Mouse (Mus musculus): ENCODE measurements around the gene Ptgfrn. TPM values are rescaled to one million over a fixed set of nuclear protein-coding genes. Genes with fewer than 3 reads are reported as not detected.

Gene Ptgfrn
- polyA plus RNA-seq, 1 experiment from 2014 or later: 10.0 TPM

DNA sequence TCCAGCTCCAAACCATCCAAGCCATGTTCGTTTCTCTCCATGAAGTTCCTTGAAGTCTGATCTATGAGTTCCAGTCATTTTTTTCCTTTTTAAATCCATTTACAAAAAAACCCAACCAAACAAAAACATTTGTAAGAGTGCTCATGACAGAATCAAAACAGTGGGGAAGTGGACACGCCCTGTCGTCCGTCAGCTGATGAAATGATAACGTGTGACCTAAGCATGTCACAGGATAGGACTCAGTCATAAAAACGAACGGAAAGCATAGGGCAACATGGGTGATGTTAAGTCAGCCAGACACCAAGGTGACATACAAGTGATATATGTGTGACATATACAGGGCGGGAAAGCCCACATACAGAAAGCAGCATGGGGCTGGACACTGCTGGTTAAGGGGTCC lies 54.9 kb downstream of the Ptgfrn start:
- no peaks in the 10 kb centered on the region for H3K9me3 ChIP-seq (ENCODE audit: control insufficient read depth, low read length)
- H3K27ac ChIP-seq (replicated peaks in 1 of 2; ENCODE audit: control insufficient read depth in 1 of 2, insufficient read depth in 1 of 2, low read depth in 2 of 2, low read length in 2 of 2): no peak overlapping the region
- H3K9ac ChIP-seq (ENCODE audit: low read length): no peak overlapping the region
- 82% methylated on average over 8 of the region's 8 CpGs for WGBS
- no peaks in the 10 kb centered on the region for H3K27me3 ChIP-seq (ENCODE audit: control insufficient read depth, insufficient read depth, low read length)
- H3K4me1 ChIP-seq (ENCODE audit: control insufficient read depth in 2 of 2, insufficient read depth in 2 of 2, low read length in 2 of 2): peaks cover 3 to 5% of the 10 kb centered on the region in 2 experiments; a peak in 3 of 4 replicates
- ATAC-seq (ENCODE audit: insufficient number of reproducible peaks, insufficient read depth, low FRiP score, low read depth): no peak
- no peak overlapping the region for H3K4me3 ChIP-seq (ENCODE audit: control insufficient read depth in 1 of 2, insufficient read depth in 1 of 2, low read depth in 1 of 2, low read length in 2 of 2)
- H3K4me2 ChIP-seq (ENCODE audit: low read length): no peak overlapping the region
- H3K36me3 ChIP-seq (ENCODE audit: control insufficient read depth, insufficient read depth, low read length): peaks cover 74% of the 10 kb centered on the region

DNA sequence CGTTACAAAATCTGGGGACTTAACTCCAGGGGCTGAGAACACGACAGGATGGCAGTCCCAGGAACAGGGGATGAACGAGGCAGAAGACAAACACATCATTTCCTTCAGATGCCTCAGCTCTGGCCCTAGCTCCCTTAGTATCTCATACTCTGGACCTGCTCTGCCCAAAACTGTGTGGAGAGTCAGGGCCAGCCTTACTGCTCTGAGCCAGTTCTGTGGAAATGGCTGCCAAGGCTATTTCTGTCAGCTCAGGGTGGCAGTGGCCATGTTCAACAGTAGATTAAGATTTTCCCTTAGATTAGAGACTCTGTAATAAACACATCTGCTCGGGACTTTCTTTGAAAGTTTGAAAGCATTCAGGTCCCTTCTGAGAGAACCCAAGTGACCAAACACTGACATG lies 58.5 kb downstream of the Ptgfrn start:
- H3K27ac ChIP-seq (replicated peaks in 1 of 2; ENCODE audit: control insufficient read depth in 1 of 2, insufficient read depth in 1 of 2, low read depth in 2 of 2, low read length in 2 of 2): no peak overlapping the region
- no peak overlapping the region for H3K9ac ChIP-seq (ENCODE audit: low read length)
- H3K36me3 ChIP-seq (ENCODE audit: control insufficient read depth, insufficient read depth, low read length): peaks cover 58% of the 10 kb centered on the region
- H3K27me3 ChIP-seq (ENCODE audit: control insufficient read depth, insufficient read depth, low read length): no peaks in the 10 kb centered on the region
- no peak for ATAC-seq (ENCODE audit: insufficient number of reproducible peaks, insufficient read depth, low FRiP score, low read depth)
- H3K4me1 ChIP-seq (ENCODE audit: control insufficient read depth in 2 of 2, insufficient read depth in 2 of 2, low read length in 2 of 2): peaks cover 3 to 11% of the 10 kb centered on the region in 2 experiments
- H3K4me2 ChIP-seq (ENCODE audit: low read length): no peak overlapping the region
- no peak overlapping the region for H3K4me3 ChIP-seq (ENCODE audit: control insufficient read depth in 1 of 2, insufficient read depth in 1 of 2, low read depth in 1 of 2, low read length in 2 of 2)
- H3K9me3 ChIP-seq (ENCODE audit: control insufficient read depth, low read length): no peaks in the 10 kb centered on the region
- whole genome bisulfite sequencing: 68% methylated on average over 4 of the region's 4 CpGs

DNA sequence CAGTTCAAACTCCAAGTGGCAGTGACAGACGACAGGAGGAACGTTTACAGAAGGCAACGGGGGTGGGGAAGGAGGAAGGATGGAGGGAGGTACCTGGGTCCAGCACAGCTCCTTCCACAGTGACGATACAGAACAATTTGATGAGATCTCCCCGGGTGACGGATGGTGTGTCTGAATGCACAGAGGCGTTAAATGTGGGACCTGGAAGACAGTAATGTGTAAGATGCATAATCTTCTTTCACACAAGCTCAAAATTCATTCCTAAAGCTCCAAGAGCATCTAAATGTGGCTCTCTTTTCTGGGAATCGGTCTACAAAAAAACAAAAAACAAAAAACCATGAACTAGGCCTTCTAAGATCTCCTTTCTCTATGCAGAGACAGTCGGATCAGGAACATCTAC lies 60.1 kb downstream of the Ptgfrn start:
- Histone ChIP-seq H3K27me3 (ENCODE audit: control insufficient read depth, insufficient read depth, low read length) (no peaks in the 10 kb centered on the region), H3K27ac (replicated peaks in 1 of 2; ENCODE audit: control insufficient read depth in 1 of 2, insufficient read depth in 1 of 2, low read depth in 2 of 2, low read length in 2 of 2) (no peak overlapping the region), H3K9me3 (ENCODE audit: control insufficient read depth, low read length) (no peaks in the 10 kb centered on the region), H3K4me2 (ENCODE audit: low read length) (no peak overlapping the region), H3K4me3 (ENCODE audit: control insufficient read depth in 1 of 2, insufficient read depth in 1 of 2, low read depth in 1 of 2, low read length in 2 of 2) (no peak overlapping the region), H3K36me3 (ENCODE audit: control insufficient read depth, insufficient read depth, low read length) (peaks cover 47% of the 10 kb centered on the region), H3K9ac (ENCODE audit: low read length) (no peak overlapping the region), H3K4me1 (ENCODE audit: control insufficient read depth in 2 of 2, insufficient read depth in 2 of 2, low read length in 2 of 2) (peaks cover 11 to 25% of the 10 kb centered on the region in 2 experiments)
- ATAC-seq (ENCODE audit: insufficient number of reproducible peaks, insufficient read depth, low FRiP score, low read depth): no peak
- WGBS: 73% methylated on average over 9 of the region's 9 CpGs

DNA sequence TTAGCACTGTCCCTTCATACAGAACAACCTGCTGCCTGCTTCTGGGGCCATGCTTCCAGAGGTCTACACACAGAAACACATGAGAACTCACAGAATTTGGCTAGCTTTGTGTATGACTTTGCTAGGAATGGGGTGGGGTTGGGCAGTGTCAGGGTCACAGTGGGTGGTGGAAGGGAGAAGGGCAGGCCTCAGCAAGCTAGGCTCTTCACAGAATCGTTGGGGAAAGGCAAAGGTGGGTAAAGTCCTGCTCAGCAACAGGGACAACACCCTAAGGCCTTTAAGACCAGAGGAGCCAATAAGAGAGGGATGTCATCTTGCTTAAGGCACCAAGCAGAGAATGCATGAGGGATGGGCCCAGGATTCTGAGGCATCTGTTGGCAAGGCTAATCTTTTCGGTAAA lies 61.3 kb downstream of the Ptgfrn start:
- H3K4me1 ChIP-seq (ENCODE audit: control insufficient read depth in 2 of 2, insufficient read depth in 2 of 2, low read length in 2 of 2): peaks cover 12 to 26% of the 10 kb centered on the region in 2 experiments
- 77% methylated on average over 2 of the region's 2 CpGs for WGBS
- no peak overlapping the region for H3K4me2 ChIP-seq (ENCODE audit: low read length)
- H3K27me3 ChIP-seq (ENCODE audit: control insufficient read depth, insufficient read depth, low read length): no peaks in the 10 kb centered on the region
- H3K27ac ChIP-seq (replicated peaks in 1 of 2; ENCODE audit: control insufficient read depth in 1 of 2, insufficient read depth in 1 of 2, low read depth in 2 of 2, low read length in 2 of 2): no peak overlapping the region
- no peak for ATAC-seq (ENCODE audit: insufficient number of reproducible peaks, insufficient read depth, low FRiP score, low read depth)
- H3K9ac ChIP-seq (ENCODE audit: low read length): no peak overlapping the region
- H3K9me3 ChIP-seq (ENCODE audit: control insufficient read depth, low read length): no peaks in the 10 kb centered on the region
- peaks cover 46% of the 10 kb centered on the region for H3K36me3 ChIP-seq (ENCODE audit: control insufficient read depth, insufficient read depth, low read length)
- no peak overlapping the region for H3K4me3 ChIP-seq (ENCODE audit: control insufficient read depth in 1 of 2, insufficient read depth in 1 of 2, low read depth in 1 of 2, low read length in 2 of 2)

DNA sequence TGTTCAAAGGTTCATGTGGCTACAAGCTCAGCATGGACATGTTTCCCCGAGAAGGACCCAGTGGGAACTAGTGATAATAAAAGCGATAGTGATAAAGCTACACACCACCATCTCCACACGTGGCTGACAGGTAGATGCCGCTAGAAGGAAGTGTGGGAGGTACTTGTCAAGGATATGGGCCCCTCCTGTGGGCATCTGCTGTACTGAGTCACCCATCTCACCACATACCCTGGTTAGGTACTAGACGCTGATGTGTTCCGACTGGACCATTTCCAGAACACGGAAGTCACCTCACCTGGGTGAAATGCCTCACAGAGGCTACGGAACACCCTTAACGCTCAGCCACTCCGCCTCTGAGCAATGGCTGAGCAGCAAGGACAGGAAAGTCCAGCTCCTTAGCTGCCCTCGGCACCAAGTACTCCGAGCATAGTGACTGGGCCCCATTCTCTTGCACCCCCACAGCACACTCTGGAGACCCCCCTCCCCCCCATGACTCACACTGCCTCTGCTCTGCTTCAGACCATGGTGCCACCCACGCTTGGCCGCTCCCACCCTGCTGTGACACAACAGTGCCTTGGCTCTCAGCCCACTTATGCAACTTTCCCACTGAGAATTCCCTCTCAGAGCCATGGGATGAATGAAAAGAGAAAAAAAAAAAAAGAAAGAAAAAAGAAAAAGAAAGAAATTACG lies 62.3 kb downstream of the Ptgfrn start:
- 0 out of 4 replicates have a peak overlapping the region, but pooled peaks of 1 of the 2 experiments have one; percentile 19 for H3K27ac ChIP-seq (replicated peaks in 1 of 2; ENCODE audit: control insufficient read depth in 1 of 2, insufficient read depth in 1 of 2, low read depth in 2 of 2, low read length in 2 of 2)
- H3K4me1 ChIP-seq (ENCODE audit: control insufficient read depth in 2 of 2, insufficient read depth in 2 of 2, low read length in 2 of 2): peaks cover 12 to 26% of the 10 kb centered on the region in 2 experiments
- WGBS: 77% methylated on average over 15 of the region's 15 CpGs
- no peak overlapping the region for H3K9ac ChIP-seq (ENCODE audit: low read length)
- H3K27me3 ChIP-seq (ENCODE audit: control insufficient read depth, insufficient read depth, low read length): no peaks in the 10 kb centered on the region
- ATAC-seq (ENCODE audit: insufficient number of reproducible peaks, insufficient read depth, low FRiP score, low read depth): peak; percentile 48; the same call in 1 of the 2 replicates
- H3K4me2 ChIP-seq (ENCODE audit: low read length): no peak overlapping the region
- peaks cover 46% of the 10 kb centered on the region for H3K36me3 ChIP-seq (ENCODE audit: control insufficient read depth, insufficient read depth, low read length)
- H3K9me3 ChIP-seq (ENCODE audit: control insufficient read depth, low read length): no peaks in the 10 kb centered on the region
- H3K4me3 ChIP-seq (ENCODE audit: control insufficient read depth in 1 of 2, insufficient read depth in 1 of 2, low read depth in 1 of 2, low read length in 2 of 2): no peak overlapping the region

DNA sequence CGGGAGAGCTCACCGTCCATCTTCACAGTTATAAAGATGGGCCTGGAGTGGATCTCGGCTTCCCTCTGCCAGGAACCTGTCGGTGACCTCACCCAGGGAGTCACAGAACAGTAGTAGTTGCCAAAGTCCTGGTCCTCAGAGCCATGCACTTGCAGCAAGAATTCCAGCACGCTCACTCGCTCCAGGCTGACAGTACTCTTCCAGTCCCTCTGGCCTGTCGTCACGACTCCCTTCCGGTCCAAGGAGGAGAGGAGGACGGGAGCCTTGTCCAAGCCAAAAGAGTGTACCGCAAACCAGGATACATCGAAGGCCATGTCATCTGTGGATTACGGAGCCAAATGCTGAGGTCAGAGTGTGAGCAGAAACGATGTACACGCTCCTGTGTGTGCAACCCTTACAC lies 64.6 kb downstream of the Ptgfrn start:
- Histone ChIP-seq H3K36me3 (ENCODE audit: control insufficient read depth, insufficient read depth, low read length) (peaks cover 64% of the 10 kb centered on the region), H3K27me3 (ENCODE audit: control insufficient read depth, insufficient read depth, low read length) (no peaks in the 10 kb centered on the region), H3K4me2 (ENCODE audit: low read length) (no peak overlapping the region), H3K4me1 (ENCODE audit: control insufficient read depth in 2 of 2, insufficient read depth in 2 of 2, low read length in 2 of 2) (peaks cover 9 to 22% of the 10 kb centered on the region in 2 experiments), H3K9ac (ENCODE audit: low read length) (no peak overlapping the region), H3K27ac (replicated peaks in 1 of 2; ENCODE audit: control insufficient read depth in 1 of 2, insufficient read depth in 1 of 2, low read depth in 2 of 2, low read length in 2 of 2) (peak overlapping the region; percentile 29 to 53; a peak in 2 of 4 replicates), H3K9me3 (ENCODE audit: control insufficient read depth, low read length) (no peaks in the 10 kb centered on the region), H3K4me3 (ENCODE audit: control insufficient read depth in 1 of 2, insufficient read depth in 1 of 2, low read depth in 1 of 2, low read length in 2 of 2) (no peak overlapping the region)
- no peak for ATAC-seq (ENCODE audit: insufficient number of reproducible peaks, insufficient read depth, low FRiP score, low read depth)
- 60% methylated on average over 15 of the region's 15 CpGs for WGBS

DNA sequence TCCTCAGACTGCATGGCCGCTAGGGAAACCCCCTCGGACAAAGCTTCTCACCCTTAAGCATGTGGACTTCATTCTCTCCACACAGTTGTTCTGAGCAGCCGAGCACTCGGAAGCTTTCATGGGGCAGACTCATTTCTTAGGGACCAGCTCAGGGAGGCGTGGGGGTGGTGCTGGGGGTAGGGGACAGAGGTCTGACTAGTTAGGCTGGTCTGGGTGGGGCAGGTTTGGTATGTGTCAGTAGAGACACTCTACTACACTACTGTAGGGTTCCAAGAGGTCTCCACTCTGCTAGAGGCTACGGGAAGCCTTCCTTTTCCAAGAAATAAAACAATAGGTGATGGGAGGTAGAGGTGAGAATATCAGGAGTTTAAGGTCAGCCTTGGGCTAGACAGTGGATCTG lies 65.4 kb downstream of the Ptgfrn start:
- Histone ChIP-seq H3K9ac (ENCODE audit: low read length) (no peak overlapping the region), H3K27ac (replicated peaks in 1 of 2; ENCODE audit: control insufficient read depth in 1 of 2, insufficient read depth in 1 of 2, low read depth in 2 of 2, low read length in 2 of 2) (no peak overlapping the region), H3K36me3 (ENCODE audit: control insufficient read depth, insufficient read depth, low read length) (peaks cover 67% of the 10 kb centered on the region), H3K27me3 (ENCODE audit: control insufficient read depth, insufficient read depth, low read length) (no peaks in the 10 kb centered on the region), H3K9me3 (ENCODE audit: control insufficient read depth, low read length) (no peaks in the 10 kb centered on the region), H3K4me3 (ENCODE audit: control insufficient read depth in 1 of 2, insufficient read depth in 1 of 2, low read depth in 1 of 2, low read length in 2 of 2) (no peak overlapping the region), H3K4me2 (ENCODE audit: low read length) (no peak overlapping the region), H3K4me1 (ENCODE audit: control insufficient read depth in 2 of 2, insufficient read depth in 2 of 2, low read length in 2 of 2) (peaks cover 9 to 22% of the 10 kb centered on the region in 2 experiments)
- WGBS: 85% methylated on average over 6 of the region's 6 CpGs
- ATAC-seq (ENCODE audit: insufficient number of reproducible peaks, insufficient read depth, low FRiP score, low read depth): no peak

DNA sequence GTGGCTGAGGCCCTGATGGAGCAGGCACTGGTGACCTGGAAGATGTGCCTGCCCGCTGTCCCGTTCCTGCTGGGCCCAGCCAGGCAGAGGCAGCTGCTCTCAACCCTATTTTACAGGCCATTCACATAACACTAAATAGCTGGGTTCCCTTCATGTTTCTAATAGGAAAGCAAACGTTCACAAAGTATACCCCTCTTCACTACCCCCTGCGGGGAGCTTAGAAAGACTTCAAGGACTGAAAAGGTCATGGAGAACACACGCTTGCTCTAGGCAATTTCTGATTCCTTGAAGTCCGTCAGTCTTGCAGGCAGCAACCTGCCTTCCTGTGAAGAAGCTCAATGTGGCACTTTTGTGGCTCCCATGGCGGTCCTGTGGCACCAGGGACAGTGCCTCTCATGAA lies 68.1 kb downstream of the Ptgfrn start:
- no peaks in the 10 kb centered on the region for H3K27me3 ChIP-seq (ENCODE audit: control insufficient read depth, insufficient read depth, low read length)
- H3K4me3 ChIP-seq (ENCODE audit: control insufficient read depth in 1 of 2, insufficient read depth in 1 of 2, low read depth in 1 of 2, low read length in 2 of 2): no peak overlapping the region
- no peak overlapping the region for H3K4me2 ChIP-seq (ENCODE audit: low read length)
- H3K27ac ChIP-seq (replicated peaks in 1 of 2; ENCODE audit: control insufficient read depth in 1 of 2, insufficient read depth in 1 of 2, low read depth in 2 of 2, low read length in 2 of 2): no peak overlapping the region
- ATAC-seq (ENCODE audit: insufficient number of reproducible peaks, insufficient read depth, low FRiP score, low read depth): no peak
- H3K9me3 ChIP-seq (ENCODE audit: control insufficient read depth, low read length): no peaks in the 10 kb centered on the region
- 80% methylated on average over 7 of the region's 7 CpGs for WGBS
- peaks cover 60% of the 10 kb centered on the region for H3K36me3 ChIP-seq (ENCODE audit: control insufficient read depth, insufficient read depth, low read length)
- peaks cover 9 to 15% of the 10 kb centered on the region in 2 experiments; a peak in 3 of 4 replicates for H3K4me1 ChIP-seq (ENCODE audit: control insufficient read depth in 2 of 2, insufficient read depth in 2 of 2, low read length in 2 of 2)
- no peak overlapping the region for H3K9ac ChIP-seq (ENCODE audit: low read length)

Measured in heart, embryonic 14.5 days (tissue).